Mouse (Mus musculus) MEL (cell line): ENCODE data around the gene Ifi35. TPM values are rescaled to one million over a fixed set of nuclear protein-coding genes. Genes with fewer than 3 reads are reported as not detected.
A peak's percentile ranks its signal among the peaks of the same experiment; 100 is the strongest.

Experiments used
- DNase-seq: peaks from one replicate; pipeline ENCODE4 v3.0.0; 2011; ENCODE audit warnings: low read depth, low spot score
- H3K27ac ChIP-seq: 2 replicates; pipeline ENCODE4 v1.5.1; 2012; ENCODE audit warnings: low read depth, mild to moderate bottlenecking, control low read depth, low read length, moderate library complexity; ENCODE audit not compliant: control insufficient read depth
- H3K27me3 ChIP-seq, 2 experiments: fragments of 150-350 bp in 1 of 2; sonication (generic) in 1 of 2; 2 replicates each; pipeline ENCODE4 v1.6.1; 2012; ENCODE audit warnings: low read length in 2 of 2, mild to moderate bottlenecking in 2 of 2, improper control_type of control experiment in 1 of 2, moderate library complexity in 1 of 2; ENCODE audit not compliant: insufficient read depth in 2 of 2, control insufficient read depth in 1 of 2
- H3K36me3 ChIP-seq, 2 experiments: 2 replicates each; pipeline ENCODE4 v1.6.1; 2012 to 2014; ENCODE audit warnings: low read length in 2 of 2, improper control_type of control experiment in 1 of 2, inconsistent platforms in 1 of 2, mild to moderate bottlenecking in 1 of 2; ENCODE audit not compliant: insufficient read depth in 2 of 2, control insufficient read depth in 1 of 2
- H3K4me1 ChIP-seq, 2 experiments: fragments of 150-350 bp in 1 of 2; sonication (generic) in 1 of 2; 2 replicates each; pipeline ENCODE4 v1.6.1; 2012; ENCODE audit warnings: low read length in 2 of 2, improper control_type of control experiment in 1 of 2, mild to moderate bottlenecking in 1 of 2; ENCODE audit not compliant: insufficient read depth in 2 of 2, control insufficient read depth in 1 of 2
- H3K4me3 ChIP-seq, 2 experiments: fragments of 150-350 bp in 1 of 2; sonication (generic) in 1 of 2; 2 replicates each; pipeline ENCODE4 v1.5.1; 2012; ENCODE audit warnings: low read depth in 2 of 2, low read length in 2 of 2, mild to moderate bottlenecking in 2 of 2, moderate library complexity in 2 of 2, control low read depth in 1 of 2, improper control_type of control experiment in 1 of 2; ENCODE audit not compliant: control insufficient read depth in 1 of 2, insufficient read depth in 1 of 2
- H3K79me2 ChIP-seq: 2 replicates; pipeline ENCODE4 v1.6.1; 2012; ENCODE audit warnings: mild to moderate bottlenecking, low read length, moderate library complexity; ENCODE audit not compliant: control insufficient read depth, poor library complexity, insufficient read depth
- H3K9ac ChIP-seq: 2 replicates; pipeline ENCODE4 v1.6.1; 2012; ENCODE audit warnings: low read depth, mild to moderate bottlenecking, control low read depth, low read length, moderate library complexity; ENCODE audit not compliant: control insufficient read depth, poor library complexity, severe bottlenecking
- H3K9me3 ChIP-seq: fragments of 150-350 bp; sonication (generic); replicated peaks from 2 replicates; pipeline ENCODE4 v1.6.1; 2012; ENCODE audit warnings: mild to moderate bottlenecking, low read length, improper control_type of control experiment, moderate library complexity; ENCODE audit not compliant: insufficient read depth
- BHLHE40 ChIP-seq: IDR thresholded peaks from 2 replicates; pipeline ENCODE4 v1.6.1; 2012; ENCODE audit warnings: low read depth, mild to moderate bottlenecking, inconsistent platforms, low read length, improper control_type of control experiment, borderline replicate concordance
- GABPA ChIP-seq: IDR thresholded peaks from 2 replicates; pipeline ENCODE4 v1.6.1; 2012; ENCODE audit warnings: low read depth, mild to moderate bottlenecking, inconsistent platforms, low read length, improper control_type of control experiment, moderate library complexity
- JUND ChIP-seq: IDR thresholded peaks from 2 replicates; pipeline ENCODE4 v1.6.1; 2011; ENCODE audit warnings: low read depth, mild to moderate bottlenecking, improper control_type of control experiment, low read length
- MAFK ChIP-seq: IDR thresholded peaks from 2 replicates; pipeline ENCODE4 v1.6.1; 2011; ENCODE audit warnings: low read depth, mild to moderate bottlenecking, low read length, improper control_type of control experiment, borderline replicate concordance
- MAX ChIP-seq: IDR thresholded peaks from 2 replicates; pipeline ENCODE4 v1.6.1; 2011; ENCODE audit warnings: low read length, improper control_type of control experiment
- NELFE ChIP-seq: IDR thresholded peaks from 2 replicates; pipeline ENCODE4 v1.6.1; 2011; ENCODE audit warnings: low read depth, low read length, improper control_type of control experiment
- NRF1 ChIP-seq: IDR thresholded peaks from 2 replicates; pipeline ENCODE4 v1.6.1; 2014; ENCODE audit warnings: low read depth, mild to moderate bottlenecking, inconsistent platforms, low read length, improper control_type of control experiment, moderate library complexity; ENCODE audit not compliant: poor library complexity, insufficient read depth, severe bottlenecking
- POLR2A ChIP-seq, 2 experiments: IDR thresholded peaks; 2 replicates each; pipeline ENCODE4 v1.6.1; 2011 to 2012; ENCODE audit warnings: low read length in 2 of 2, mild to moderate bottlenecking in 2 of 2, control low read depth in 1 of 2, improper control_type of control experiment in 1 of 2, low read depth in 1 of 2, moderate library complexity in 1 of 2; ENCODE audit not compliant: control insufficient read depth in 1 of 2, insufficient read depth in 1 of 2, poor library complexity in 1 of 2
- POLR2AphosphoS2 ChIP-seq: IDR thresholded peaks from 2 replicates; pipeline ENCODE4 v1.6.1; 2011; ENCODE audit warnings: low read length, improper control_type of control experiment
- TBP ChIP-seq: IDR thresholded peaks from 2 replicates; pipeline ENCODE4 v1.8.0; 2011; ENCODE audit warnings: low read depth, low read length, improper control_type of control experiment
- UBTF ChIP-seq: IDR thresholded peaks from 2 replicates; pipeline ENCODE4 v1.6.1; 2012; ENCODE audit warnings: low read depth, mild to moderate bottlenecking, inconsistent platforms, low read length, improper control_type of control experiment, moderate library complexity, borderline replicate concordance; ENCODE audit not compliant: insufficient read depth
- USF2 ChIP-seq, 2 experiments: IDR thresholded peaks; 2 replicates each; pipeline ENCODE4 v1.6.1; 2011 to 2012; ENCODE audit warnings: improper control_type of control experiment in 2 of 2, low read length in 2 of 2, borderline replicate concordance in 1 of 2, inconsistent platforms in 1 of 2, low read depth in 1 of 2, mild to moderate bottlenecking in 1 of 2; ENCODE audit not compliant: insufficient read depth in 1 of 2
- ZKSCAN1 ChIP-seq: IDR thresholded peaks from 2 replicates; pipeline ENCODE4 v1.6.1; 2012; ENCODE audit warnings: low read depth, mild to moderate bottlenecking, inconsistent platforms, low read length, improper control_type of control experiment, moderate library complexity
- ZMIZ1 ChIP-seq: IDR thresholded peaks from 2 replicates; pipeline ENCODE4 v1.6.1; 2012; ENCODE audit warnings: low read depth, mild to moderate bottlenecking, inconsistent platforms, low read length, improper control_type of control experiment, moderate library complexity
- ZNF384 ChIP-seq: IDR thresholded peaks from 2 replicates; pipeline ENCODE4 v1.6.1; 2012; ENCODE audit warnings: low read depth, mild to moderate bottlenecking, inconsistent platforms, low read length, improper control_type of control experiment
- polyA plus RNA-seq, 2 experiments: library from polyadenylated mRNA; stranded (reverse) in 1 of 2; unstranded in 1 of 2; fragments of >175 nt in 1 of 2; fragments of >200 nt in 1 of 2; gene quantifications; 2 replicates each; pipeline versions ENCODE4 v1.2.1 to v1.2.4; 2012; ENCODE audit warnings: low replicate concordance in 2 of 2, low read depth in 1 of 2; ENCODE audit not compliant: insufficient read length in 2 of 2, insufficient read depth in 1 of 2, missing spikeins in 1 of 2
- total RNA-seq: library from RNA; depleted of rRNA; stranded (reverse); fragments of 300-350 nt; gene quantifications from 2 replicates; pipeline ENCODE4 v1.2.3, GENCODE M21; 2012

Ifi35 gene
- total and polyA plus RNA-seq, 3 experiments: 35.5 to 146 (median 64.4) TPM

DNA sequence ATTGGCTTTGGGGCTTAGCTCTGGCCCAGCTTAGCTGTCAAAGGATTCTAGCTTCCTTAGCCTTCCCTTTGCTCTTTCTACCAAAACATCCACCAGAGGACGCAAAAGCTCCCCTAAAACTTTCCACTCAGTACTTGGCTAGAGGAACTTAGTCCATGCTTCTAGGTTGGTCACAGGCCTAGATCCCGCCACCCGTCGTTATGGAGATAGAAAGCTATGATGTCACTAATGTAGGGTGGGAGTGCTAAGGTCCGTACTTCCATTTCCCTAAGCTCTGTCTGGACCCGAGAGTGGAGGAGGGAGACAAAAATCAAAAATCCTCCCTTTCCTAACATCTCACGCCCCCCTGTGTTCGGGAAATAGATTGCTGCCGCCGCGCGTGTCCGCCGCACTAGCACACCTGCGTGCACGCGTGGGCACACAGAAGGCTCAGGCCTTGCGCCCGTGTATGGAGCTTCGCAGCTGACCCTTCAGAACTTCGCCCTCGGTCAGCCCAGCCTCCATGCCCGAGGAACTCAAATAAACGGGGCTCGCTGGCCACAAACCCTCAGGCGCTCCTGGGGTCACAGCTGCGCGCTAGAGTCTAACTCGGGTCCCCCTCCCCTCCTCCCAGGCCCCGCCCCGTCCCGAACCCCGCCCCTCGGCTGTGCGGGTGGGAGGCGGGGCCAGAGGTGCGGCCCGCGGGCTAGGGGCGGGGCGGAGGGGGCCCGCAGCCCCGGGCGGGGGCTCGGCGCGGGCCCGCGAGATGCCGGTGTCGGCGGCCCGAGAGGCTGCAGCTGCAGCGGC is 19.5 kb downstream of the Ifi35 start (continued):
- TF ChIP-seq ZMIZ1: 0 out of 2 replicates have a peak, but pooled peaks have one; percentile 36
- TF ChIP-seq MAX: no peak; the same call in 1 of the 2 replicates
- TF ChIP-seq BHLHE40: no peak
- TF ChIP-seq ZNF384: no peak; the same call in 1 of the 2 replicates

DNA sequence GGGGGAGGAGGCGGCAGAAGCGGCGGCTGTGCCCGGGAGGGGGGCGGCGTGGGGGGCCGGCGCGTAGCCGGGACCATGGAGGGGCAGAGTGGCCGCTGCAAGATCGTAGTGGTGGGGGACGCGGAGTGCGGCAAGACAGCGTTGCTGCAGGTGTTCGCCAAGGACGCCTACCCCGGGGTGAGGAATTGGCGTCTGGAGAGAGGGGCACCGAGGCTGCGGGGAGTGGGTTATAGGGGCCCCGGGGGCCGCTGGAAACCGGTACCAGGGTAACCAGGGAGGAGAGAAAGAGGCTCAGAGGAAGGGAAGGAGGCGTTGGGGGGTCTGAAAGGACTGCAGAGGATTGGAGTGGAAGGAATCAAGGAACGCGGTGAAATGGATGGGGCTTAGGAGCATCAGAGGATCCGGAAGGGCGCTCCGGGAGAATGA is 20.1 kb downstream of the Ifi35 start:
- H3K4me3 ChIP-seq: peak overlapping the region; percentile 61 to 78
- peaks cover 6% of the 10 kb centered on the region; the same call in 1 of the 2 replicates for H3K79me2 ChIP-seq
- peak overlapping the region; percentile 66 for H3K9ac ChIP-seq
- DNase-seq: peak; percentile 46
- no peaks in the 10 kb centered on the region for H3K9me3 ChIP-seq
- H3K27me3 ChIP-seq: no peaks in the 10 kb centered on the region
- peaks cover 6 to 24% of the 10 kb centered on the region in 2 experiments for H3K4me1 ChIP-seq
- TF ChIP-seq POLR2A (IDR thresholded peaks at IDR 0.05; ENCODE audit: control insufficient read depth in 1 of 2, insufficient read depth in 1 of 2, low read depth in 1 of 2, low read length in 2 of 2, poor library complexity in 1 of 2) (peak in 1 of 2 experiments; percentile 58; a peak in 1 of 4 replicates), BHLHE40 (no peak)
- TF ChIP-seq, all 39 proteins: peak for 1
- peaks cover 0 to 19% of the 10 kb centered on the region in 2 experiments; a peak in 2 of 4 replicates for H3K36me3 ChIP-seq
- no peak overlapping the region for H3K27ac ChIP-seq

DNA sequence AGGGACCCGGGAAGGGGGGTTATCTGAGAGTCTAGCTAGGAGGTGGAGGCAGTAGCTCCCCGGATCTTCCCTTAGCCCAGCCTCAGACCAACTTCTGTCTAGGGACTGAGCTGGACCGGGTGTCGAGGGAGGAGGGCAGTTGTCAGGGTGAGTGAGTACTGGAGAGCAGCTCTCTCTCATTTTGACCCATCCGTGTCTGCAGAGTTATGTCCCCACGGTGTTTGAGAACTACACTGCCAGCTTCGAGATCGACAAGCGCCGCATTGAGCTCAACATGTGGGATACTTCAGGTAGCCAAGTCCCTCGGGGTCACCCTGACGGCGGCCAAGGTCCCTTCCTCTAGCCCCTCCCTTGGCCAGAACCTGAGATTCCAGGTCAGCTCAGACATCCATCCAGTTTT is 20.5 kb downstream of the Ifi35 start:
- H3K79me2 ChIP-seq: peaks cover 6% of the 10 kb centered on the region; the same call in 1 of the 2 replicates
- H3K9me3 ChIP-seq: no peaks in the 10 kb centered on the region
- peak overlapping the region; percentile 66 for H3K9ac ChIP-seq
- TF ChIP-seq JUND: no peak
- no peak for TF ChIP-seq GABPA
- no peak for TF ChIP-seq TBP
- TF ChIP-seq ZKSCAN1: no peak
- TF ChIP-seq POLR2A (IDR thresholded peaks at IDR 0.05; ENCODE audit: control insufficient read depth in 1 of 2, insufficient read depth in 1 of 2, low read depth in 1 of 2, low read length in 2 of 2, poor library complexity in 1 of 2): no peak
- no peak for TF ChIP-seq POLR2AphosphoS2
- TF ChIP-seq NRF1: no peak
- TF ChIP-seq ZNF384: no peak
- no peak for TF ChIP-seq BHLHE40
- no peak for TF ChIP-seq UBTF
- TF ChIP-seq USF2 (IDR thresholded peaks at IDR 0.05; ENCODE audit: borderline replicate concordance in 1 of 2, insufficient read depth in 1 of 2, low read depth in 1 of 2, low read length in 2 of 2): no peak
- no peak for TF ChIP-seq NELFE
- no peak for TF ChIP-seq MAFK
- H3K4me1 ChIP-seq: peaks cover 5 to 20% of the 10 kb centered on the region in 2 experiments
- peak overlapping the region; percentile 61 to 78; a peak in 3 of 4 replicates for H3K4me3 ChIP-seq
- DNase-seq: no peak
- H3K27ac ChIP-seq: no peak overlapping the region
- H3K27me3 ChIP-seq: no peaks in the 10 kb centered on the region
- peaks cover 0 to 14% of the 10 kb centered on the region in 2 experiments; a peak in 2 of 4 replicates for H3K36me3 ChIP-seq
